Mouse (Mus musculus) spleen, adult 2 months (tissue): Measurements from ENCODE around the gene Rapgef3. TPM values are rescaled to one million over a fixed set of nuclear protein-coding genes. Genes with fewer than 3 reads are reported as not detected.

Source experiments
- DNase-seq, 2 experiments: peaks; one replicate each; pipeline versions ENCODE4 v3.0.0 to v3.0.0-alpha.2; 2012 to 2021; ENCODE audit warnings: low spot score in 2 of 2, low read depth in 1 of 2
- H3K27ac ChIP-seq: fragments of 200-500 bp; 2 replicates; pipeline ENCODE4 v1.5.1; 2012; ENCODE audit warnings: low read length, inconsistent platforms; ENCODE audit not compliant: insufficient read depth
- H3K27me3 ChIP-seq: fragments of 200-500 bp; 2 replicates; pipeline ENCODE4 v1.6.1; 2012; ENCODE audit warnings: mild to moderate bottlenecking, moderate library complexity, low read length, inconsistent platforms; ENCODE audit not compliant: control insufficient read depth, insufficient read depth
- H3K36me3 ChIP-seq: fragments of 200-500 bp; 2 replicates; pipeline ENCODE4 v1.6.1; 2012; ENCODE audit warnings: mild to moderate bottlenecking, low read length, inconsistent platforms; ENCODE audit not compliant: control insufficient read depth, insufficient read depth
- H3K4me1 ChIP-seq: fragments of 200-500 bp; 2 replicates; pipeline ENCODE4 v1.6.1; 2011; ENCODE audit warnings: inconsistent platforms; ENCODE audit not compliant: control insufficient read depth, insufficient read depth, insufficient read length
- H3K4me3 ChIP-seq: fragments of 200-500 bp; 2 replicates; pipeline ENCODE4 v1.5.1; 2011; ENCODE audit warnings: mild to moderate bottlenecking, inconsistent platforms; ENCODE audit not compliant: insufficient read depth, insufficient read length; ENCODE audit errors: extremely low read depth
- CTCF ChIP-seq: fragments of 200-500 bp; IDR thresholded peaks from 2 replicates; pipeline ENCODE4 v1.5.1; 2011; ENCODE audit warnings: mild to moderate bottlenecking, inconsistent platforms; ENCODE audit not compliant: insufficient read depth, insufficient read length, insufficient replicate concordance; ENCODE audit errors: extremely low read depth
- POLR2A ChIP-seq: fragments of 200-500 bp; IDR thresholded peaks from 2 replicates; pipeline ENCODE4 v1.6.1; 2011; ENCODE audit warnings: low read depth, low read length, inconsistent platforms
- WGBS: fragments of 180-500 bp; shearing (Covaris S2); methylation state at CpG from one replicate; pipeline ENCODE4 v1.1.7; 2018; 5-methylcytosine and 5-hydroxymethylcytosine counted together
- polyA plus RNA-seq: library from polyadenylated mRNA; depleted of rRNA; stranded (reverse); fragments of >200 nt; gene quantifications from 2 replicates; pipeline ENCODE4 v1.2.3, GENCODE M21; 2012

Rapgef3 gene
- polyA plus RNA-seq, 1 experiment, result 28.8 TPM

GRCm38 (mm10) chr15:97787148-97787798, 19.5 kb upstream of the Rapgef3 start:
- H3K4me1 ChIP-seq, result peaks cover 7% of the 10 kb centered on the region; the same call in 1 of the 2 replicates
- no peak for DNase-seq
- no peak overlapping the region for H3K4me3 ChIP-seq
- 42% methylated on average over 7 of the region's 7 CpGs for WGBS
- TF ChIP-seq POLR2A (no peak), CTCF (no peak)
- H3K36me3 ChIP-seq, result peaks cover 3% of the 10 kb centered on the region; the same call in 1 of the 2 replicates
- H3K27ac ChIP-seq, result peak overlapping the region; percentile 30; the same call in 1 of the 2 replicates
- no peaks in the 10 kb centered on the region for H3K27me3 ChIP-seq

- Histone ChIP-seq H3K4me1 (peaks cover 7% of the 10 kb centered on the region; the same call in 1 of the 2 replicates), H3K4me3 (no peak overlapping the region), H3K27ac (peak overlapping the region; percentile 67), H3K27me3 (no peaks in the 10 kb centered on the region), H3K36me3 (no peaks in the 10 kb centered on the region)
- no peak for DNase-seq
- 26% methylated on average over 10 of the region's 10 CpGs for WGBS
- TF ChIP-seq CTCF (no peak), POLR2A (no peak)
These were observed 18.8 kb upstream of the Rapgef3 start for GRCm38 (mm10) chr15:97786412-97787112.

- peak overlapping the region; percentile 67 for H3K27ac ChIP-seq
- WGBS, result 67% methylated on average over 9 of the region's 9 CpGs
- no peak for DNase-seq
These were observed 18.1 kb upstream of the Rapgef3 start for GRCm38 (mm10) chr15:97785731-97786411.

GRCm38 (mm10) chr15:97784561-97785161, 16.9 kb upstream of the Rapgef3 start:
- DNase-seq, result no peak
- Histone ChIP-seq H3K4me1 (peaks cover 10% of the 10 kb centered on the region; the same call in 1 of the 2 replicates), H3K36me3 (no peaks in the 10 kb centered on the region), H3K27me3 (no peaks in the 10 kb centered on the region), H3K4me3 (peak overlapping the region; percentile 82), H3K27ac (peak overlapping the region; percentile 75)
- TF ChIP-seq CTCF, result no peak
- TF ChIP-seq POLR2A, result no peak
- 4% methylated on average over 45 of the region's 45 CpGs for WGBS

More at GRCm38 (mm10) chr15:97785731-97786411, 18.1 kb upstream of the Rapgef3 start:
- peaks cover 10% of the 10 kb centered on the region; the same call in 1 of the 2 replicates for H3K4me1 ChIP-seq
- no peak overlapping the region for H3K4me3 ChIP-seq
- H3K36me3 ChIP-seq, result no peaks in the 10 kb centered on the region
- TF ChIP-seq POLR2A, result no peak
- no peak for TF ChIP-seq CTCF
- H3K27me3 ChIP-seq, result no peaks in the 10 kb centered on the region

GRCm38 (mm10) chr15:97784092-97784559, 16.4 kb upstream of the Rapgef3 start:
- DNase-seq, result peak; percentile 77 to 90
- WGBS, result 2% methylated on average over 39 of the region's 39 CpGs
- H3K36me3 ChIP-seq, result no peaks in the 10 kb centered on the region
- H3K4me3 ChIP-seq, result peak overlapping the region; percentile 82
- no peaks in the 10 kb centered on the region for H3K27me3 ChIP-seq
- peaks cover 10% of the 10 kb centered on the region; the same call in 1 of the 2 replicates for H3K4me1 ChIP-seq
- H3K27ac ChIP-seq, result peak overlapping the region; percentile 75
- peak; percentile 89 for TF ChIP-seq POLR2A
- peak; percentile 99 for TF ChIP-seq CTCF

- peak; percentile 40 to 82 for DNase-seq
- no peak for TF ChIP-seq POLR2A
- TF ChIP-seq CTCF, result peak; percentile 79; the same call in 1 of the 2 replicates
These were observed 15.0 kb upstream of the Rapgef3 start for GRCm38 (mm10) chr15:97782749-97783105.

More at GRCm38 (mm10) chr15:97782749-97783105, 15.0 kb upstream of the Rapgef3 start:
- no peaks in the 10 kb centered on the region for H3K27me3 ChIP-seq
- peaks cover 7% of the 10 kb centered on the region; the same call in 1 of the 2 replicates for H3K4me1 ChIP-seq
- WGBS, result 14% methylated on average over 9 of the region's 9 CpGs
- peak overlapping the region; percentile 22; the same call in 1 of the 2 replicates for H3K4me3 ChIP-seq
- H3K36me3 ChIP-seq, result no peaks in the 10 kb centered on the region
- no peak overlapping the region for H3K27ac ChIP-seq
